Mouse (Mus musculus) lung, adult 2 months (tissue): ENCODE measurements around the gene Rwdd2a. TPM values are rescaled to one million over a fixed set of nuclear protein-coding genes. Genes with fewer than 3 reads are reported as not detected.

Experiments used
- DNase-seq: peaks from one replicate; pipeline ENCODE4 v3.0.0; 2022
- H3K4me1 ChIP-seq: fragments of 200-500 bp; 2 replicates; pipeline ENCODE4 v1.6.1; 2011; ENCODE audit warnings: low read length; ENCODE audit not compliant: control insufficient read depth, insufficient read depth
- H3K4me3 ChIP-seq: fragments of 200-500 bp; replicated peaks from 2 replicates; pipeline ENCODE3; 2011; ENCODE audit warnings: low read depth, mild to moderate bottlenecking, control low read depth, low read length; ENCODE audit errors: extremely low read depth
- CTCF ChIP-seq: fragments of 200-500 bp; IDR thresholded peaks from 2 replicates; pipeline ENCODE4 v1.5.1; 2011; ENCODE audit warnings: mild to moderate bottlenecking, low read length, control low read depth; ENCODE audit not compliant: insufficient read depth
- POLR2A ChIP-seq: fragments of 200-500 bp; IDR thresholded peaks from 2 replicates; pipeline ENCODE4 v1.6.1; 2011; ENCODE audit warnings: low read depth, mild to moderate bottlenecking, control low read depth, low read length, borderline replicate concordance; ENCODE audit errors: extremely low read depth
- WGBS: fragments of 180-500 bp; shearing (Covaris S2); methylation state at CpG from one replicate; pipeline ENCODE4 v1.1.7; 2018; 5-methylcytosine and 5-hydroxymethylcytosine counted together
- polyA plus RNA-seq: library from polyadenylated mRNA; depleted of rRNA; stranded (reverse); fragments of >200 nt; gene quantifications from 2 replicates; pipeline ENCODE4 v1.2.3, GENCODE M21; 2012; rRNA removed

The Rwdd2a gene
- polyA plus RNA-seq, 1 experiment, result 2.2 TPM

- Histone ChIP-seq H3K4me1 (peaks cover 5% of the 10 kb centered on the region), H3K4me3 (no peak overlapping the region)
- WGBS, result 85% methylated on average over 10 of the region's 10 CpGs
- TF ChIP-seq POLR2A, result no peak
- no peak for TF ChIP-seq CTCF
- no peak for DNase-seq
Observed at GRCm38 (mm10) chr9:86619341-86620139, 47.7 kb downstream of the Rwdd2a start.

- TF ChIP-seq CTCF, result no peak
- TF ChIP-seq POLR2A, result no peak
- no peak overlapping the region for H3K4me3 ChIP-seq
- WGBS, result 82% methylated on average over 2 of the region's 2 CpGs
- no peak for DNase-seq
- peaks cover 5% of the 10 kb centered on the region for H3K4me1 ChIP-seq
Observed at GRCm38 (mm10) chr9:86622062-86622461, 50.3 kb downstream of the Rwdd2a start.

- WGBS, result 68% methylated on average over 12 of the region's 12 CpGs
- no peak for TF ChIP-seq CTCF
- no peak for TF ChIP-seq POLR2A
- H3K4me3 ChIP-seq, result no peak overlapping the region
- DNase-seq, result no peak
- H3K4me1 ChIP-seq, result no peaks in the 10 kb centered on the region
Observed at GRCm38 (mm10) chr9:86624039-86624438, 52.2 kb downstream of the Rwdd2a start.

Other genes starting within 250 kb of the Rwdd2a start
- 0.67 and 0.77 TPM in 2 replicates for gene Ube2cbp, start 107.0 kb upstream of the Rwdd2a start, polyA plus RNA-seq
- 9.0 and 13.3 TPM in 2 replicates for gene Dop1a, start 104.8 kb upstream of the Rwdd2a start, polyA plus RNA-seq
- 4.4 and 7.7 TPM in 2 replicates for gene Pgm3, start 149 bp upstream of the Rwdd2a start, polyA plus RNA-seq
- gene Me1, start 124.0 kb downstream of the Rwdd2a start, polyA plus RNA-seq, result 33.8 and 62.8 TPM in 2 replicates
- 0.44 and 1.0 TPM in 2 replicates for gene Prss35, start 171.7 kb downstream of the Rwdd2a start, polyA plus RNA-seq